Mouse (Mus musculus): ENCODE data around the gene Esr1. TPM values are rescaled to one million over a fixed set of nuclear protein-coding genes. Genes with fewer than 3 reads are reported as not detected.
A peak's percentile ranks its signal among the peaks of the same experiment; 100 is the strongest.
"Not testable (repeated sequence)": the region's sequence is repeated elsewhere in the genome, so short reads cannot be mapped to it uniquely, and the experiment has no call there.

Gene Esr1
- polyA plus RNA-seq, 1 experiment from 2014 or later = 0.32 TPM

DNA sequence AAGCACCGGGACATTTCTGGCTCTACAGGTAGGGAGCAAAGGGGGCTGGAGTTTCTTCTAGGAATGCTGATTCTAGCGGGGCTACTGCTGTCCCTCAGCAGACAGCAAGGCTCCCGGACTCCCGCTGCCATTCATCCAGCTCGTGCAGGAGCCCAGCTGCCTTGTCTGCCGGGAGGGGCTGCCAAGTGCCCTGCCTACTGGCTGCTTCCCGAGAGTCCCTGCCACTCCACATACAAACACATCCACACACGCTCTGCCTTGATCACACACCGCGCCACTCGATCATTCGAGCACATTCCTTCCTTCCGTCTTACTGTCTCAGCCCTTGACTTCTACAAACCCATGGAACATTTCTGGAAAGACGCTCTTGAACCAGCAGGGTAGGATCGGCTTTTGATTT lies 98.5 kb downstream of the Esr1 start:
- Histone ChIP-seq H3K27ac (replicated peaks) (no peak overlapping the region), H3K36me3 (replicated peaks) (no peaks in the 10 kb centered on the region), H3K4me1 (replicated peaks) (no peaks in the 10 kb centered on the region), H3K9me3 (replicated peaks) (no peaks in the 10 kb centered on the region), H3K9ac (no peak overlapping the region), H3K4me2 (no peak overlapping the region), H3K4me3 (replicated peaks) (no peak overlapping the region), H3K27me3 (peaks cover 51% of the 10 kb centered on the region)
- WGBS (ENCODE audit: insufficient replicate concordance) = 7% methylated on average over 15 of the region's 15 CpGs
- no peak for ATAC-seq (ENCODE audit: insufficient read depth)

DNA sequence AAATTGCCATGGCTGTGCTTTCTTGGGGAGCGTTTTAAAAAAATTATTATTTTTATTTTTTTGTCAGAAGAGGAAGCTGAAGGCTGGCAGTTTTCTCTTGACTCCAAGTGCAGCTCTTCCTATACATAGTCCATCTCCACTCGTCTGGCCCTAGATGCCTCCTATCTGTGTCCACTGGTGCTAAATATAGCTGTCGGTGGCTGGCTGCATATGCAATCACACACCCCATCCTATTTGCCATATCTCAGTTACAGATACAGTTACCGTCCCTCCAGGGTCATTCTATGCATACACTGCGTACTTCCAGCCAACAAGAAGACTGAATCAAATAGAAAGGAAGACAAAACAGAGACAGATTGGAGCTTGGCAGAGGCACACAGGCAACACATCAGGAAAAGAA lies 100.0 kb downstream of the Esr1 start:
- no peak overlapping the region for H3K27ac ChIP-seq (replicated peaks)
- no peaks in the 10 kb centered on the region for H3K9me3 ChIP-seq (replicated peaks)
- no peaks in the 10 kb centered on the region for H3K36me3 ChIP-seq (replicated peaks)
- no peaks in the 10 kb centered on the region for H3K4me1 ChIP-seq (replicated peaks)
- peaks cover 51% of the 10 kb centered on the region for H3K27me3 ChIP-seq
- no peak overlapping the region for H3K9ac ChIP-seq
- H3K4me2 ChIP-seq = no peak overlapping the region
- no peak overlapping the region for H3K4me3 ChIP-seq (replicated peaks)
- no peak for ATAC-seq (ENCODE audit: insufficient read depth)
- WGBS (ENCODE audit: insufficient replicate concordance) = 25% methylated on average over 5 of the region's 5 CpGs

DNA sequence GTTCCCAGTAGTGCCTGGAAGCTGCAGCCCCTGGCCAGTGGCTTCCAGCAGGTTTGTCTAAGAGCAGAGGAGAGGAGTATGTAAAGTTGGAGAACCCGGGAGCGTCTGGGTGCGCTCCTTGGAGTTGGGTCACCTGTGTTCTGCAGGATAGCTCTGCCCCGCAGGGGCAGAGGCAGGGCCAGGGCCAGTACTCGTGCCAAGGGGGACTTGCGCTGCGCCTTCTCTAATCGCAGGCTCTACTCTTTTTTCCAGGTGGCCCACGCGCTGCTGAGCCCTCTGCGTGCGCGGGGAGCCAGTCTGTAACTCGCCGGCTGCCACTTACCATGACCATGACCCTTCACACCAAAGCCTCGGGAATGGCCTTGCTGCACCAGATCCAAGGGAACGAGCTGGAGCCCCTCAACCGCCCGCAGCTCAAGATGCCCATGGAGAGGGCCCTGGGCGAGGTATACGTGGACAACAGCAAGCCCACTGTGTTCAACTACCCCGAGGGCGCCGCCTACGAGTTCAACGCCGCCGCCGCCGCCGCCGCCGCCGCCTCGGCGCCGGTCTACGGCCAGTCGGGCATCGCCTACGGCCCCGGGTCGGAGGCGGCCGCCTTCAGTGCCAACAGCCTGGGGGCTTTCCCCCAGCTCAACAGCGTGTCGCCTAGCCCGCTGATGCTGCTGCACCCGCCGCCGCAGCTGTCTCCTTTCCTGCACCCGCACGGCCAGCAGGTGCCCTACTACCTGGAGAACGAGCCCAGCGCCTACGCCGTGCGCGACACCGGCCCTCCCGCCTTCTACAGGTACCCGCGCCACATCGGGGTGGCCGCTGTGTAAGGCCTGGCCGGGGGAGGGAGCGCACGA lies 100.9 kb downstream of the Esr1 start:
- 1% methylated on average over 68 of the region's 68 CpGs for WGBS (ENCODE audit: insufficient replicate concordance)
- Histone ChIP-seq H3K9me3 (replicated peaks) (no peaks in the 10 kb centered on the region), H3K36me3 (replicated peaks) (no peaks in the 10 kb centered on the region), H3K27me3 (peaks cover 51% of the 10 kb centered on the region), H3K4me2 (peak overlapping the region; percentile 60), H3K4me3 (replicated peaks) (peak overlapping the region; percentile 26), H3K27ac (replicated peaks) (no peak overlapping the region), H3K9ac (no peak overlapping the region), H3K4me1 (replicated peaks) (no peaks in the 10 kb centered on the region)
- ATAC-seq (ENCODE audit: insufficient read depth) = no peak

DNA sequence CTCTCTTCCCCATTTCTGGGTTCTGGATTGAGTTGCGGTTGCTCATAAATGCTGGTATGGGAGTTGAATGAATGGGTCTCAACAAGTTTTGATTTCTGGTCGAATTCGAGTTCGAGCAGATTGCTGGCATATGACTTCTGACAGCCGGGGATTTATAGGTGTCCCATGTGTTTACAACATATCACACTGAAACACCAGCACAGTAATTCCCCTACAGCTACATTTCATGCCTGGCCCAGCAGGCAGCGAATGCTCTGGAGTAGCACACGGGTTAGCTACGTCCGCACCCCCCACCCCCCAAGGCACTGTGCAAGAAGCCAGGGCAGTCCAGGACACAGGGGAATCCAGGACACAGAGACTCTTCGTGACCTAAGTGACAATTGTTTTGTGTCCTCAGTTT lies 102.0 kb downstream of the Esr1 start:
- Histone ChIP-seq H3K9me3 (replicated peaks) (no peaks in the 10 kb centered on the region), H3K4me3 (replicated peaks) (no peak overlapping the region), H3K36me3 (replicated peaks) (no peaks in the 10 kb centered on the region), H3K27ac (replicated peaks) (no peak overlapping the region), H3K27me3 (peaks cover 51% of the 10 kb centered on the region), H3K9ac (no peak overlapping the region), H3K4me1 (replicated peaks) (no peaks in the 10 kb centered on the region), H3K4me2 (no peak overlapping the region)
- 57% methylated on average over 10 of the region's 10 CpGs for WGBS (ENCODE audit: insufficient replicate concordance)
- no peak for ATAC-seq (ENCODE audit: insufficient read depth)

DNA sequence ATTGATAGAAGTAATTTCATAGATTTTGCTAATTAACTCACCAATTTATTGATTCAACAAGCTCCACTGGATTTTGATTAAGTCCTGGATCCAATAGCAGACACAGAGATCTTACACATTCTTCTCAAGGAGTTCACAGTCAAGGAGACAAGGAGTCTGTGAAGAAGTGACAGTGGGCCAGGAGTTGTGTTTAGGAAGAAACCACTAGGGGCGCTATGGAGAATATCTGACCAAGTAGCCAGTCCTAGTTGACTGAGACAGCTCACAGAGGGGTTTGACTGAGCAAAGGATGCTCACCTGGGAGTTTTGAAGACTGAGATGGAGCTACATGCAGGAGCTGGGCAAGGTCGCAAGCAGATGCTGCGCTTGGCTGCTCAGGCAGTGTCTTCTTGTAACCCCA lies 113.5 kb downstream of the Esr1 start:
- no peak for ATAC-seq (ENCODE audit: insufficient read depth)
- H3K4me2 ChIP-seq = no peak overlapping the region
- no peaks in the 10 kb centered on the region for H3K9me3 ChIP-seq (replicated peaks)
- no peak overlapping the region for H3K4me3 ChIP-seq (replicated peaks)
- no peak overlapping the region for H3K27ac ChIP-seq (replicated peaks)
- no peaks in the 10 kb centered on the region for H3K36me3 ChIP-seq (replicated peaks)
- H3K4me1 ChIP-seq (replicated peaks) = no peaks in the 10 kb centered on the region
- no peak overlapping the region for H3K9ac ChIP-seq
- no peaks in the 10 kb centered on the region for H3K27me3 ChIP-seq
- WGBS (ENCODE audit: insufficient replicate concordance) = 32% methylated on average over 3 of the region's 3 CpGs

DNA sequence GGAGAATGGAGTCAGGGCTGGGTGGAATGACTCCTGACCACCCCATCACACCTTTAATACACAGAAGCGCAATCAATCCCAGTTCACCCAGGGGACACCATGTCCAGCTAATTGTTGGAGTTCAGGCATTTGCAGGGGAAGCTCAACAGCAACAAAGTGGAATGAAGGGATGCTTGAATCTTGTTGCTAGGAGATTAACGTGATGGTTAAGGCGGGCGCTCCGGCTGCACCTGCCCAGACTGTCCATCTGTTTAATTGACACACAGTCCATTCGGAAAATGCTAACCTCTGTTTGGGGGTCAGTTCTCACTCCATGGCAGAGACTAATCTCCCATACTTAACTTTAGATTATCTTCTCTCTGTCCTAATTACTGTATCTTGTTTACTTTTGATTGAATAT lies 114.7 kb downstream of the Esr1 start:
- 76% methylated on average over 6 of the region's 6 CpGs for WGBS (ENCODE audit: insufficient replicate concordance)
- H3K27ac ChIP-seq (replicated peaks) = no peak overlapping the region
- H3K36me3 ChIP-seq (replicated peaks) = no peaks in the 10 kb centered on the region
- H3K4me1 ChIP-seq (replicated peaks) = no peaks in the 10 kb centered on the region
- no peaks in the 10 kb centered on the region for H3K27me3 ChIP-seq
- no peak overlapping the region for H3K4me2 ChIP-seq
- H3K9me3 ChIP-seq (replicated peaks) = no peaks in the 10 kb centered on the region
- no peak overlapping the region for H3K9ac ChIP-seq
- H3K4me3 ChIP-seq (replicated peaks) = no peak overlapping the region
- no peak for ATAC-seq (ENCODE audit: insufficient read depth)

DNA sequence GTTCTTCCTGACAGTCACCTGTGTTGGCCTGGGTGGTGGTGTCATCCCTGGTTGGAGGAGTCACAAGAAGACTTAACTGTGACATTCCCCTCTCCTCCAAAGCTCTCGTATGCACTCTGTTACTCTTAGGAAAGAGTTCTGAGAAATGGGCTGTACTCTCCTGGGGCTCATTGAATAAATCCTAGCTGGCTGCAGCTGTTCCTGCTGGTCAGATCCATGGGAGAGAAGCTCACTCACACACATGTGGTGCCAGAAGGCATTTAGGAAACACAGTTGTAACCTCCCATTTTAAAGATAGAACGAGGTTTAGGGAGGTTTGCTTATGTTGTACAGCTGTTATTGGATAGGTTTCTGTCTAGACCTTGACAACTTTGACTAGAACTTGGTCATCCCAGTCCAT lies 120.9 kb downstream of the Esr1 start:
- H3K27me3 ChIP-seq = no peaks in the 10 kb centered on the region
- no peak overlapping the region for H3K9ac ChIP-seq
- no peak for ATAC-seq (ENCODE audit: insufficient read depth)
- 39% methylated on average over 2 of the region's 2 CpGs for WGBS (ENCODE audit: insufficient replicate concordance)
- no peak overlapping the region for H3K4me2 ChIP-seq
- no peak overlapping the region for H3K4me3 ChIP-seq (replicated peaks)
- no peaks in the 10 kb centered on the region for H3K4me1 ChIP-seq (replicated peaks)
- no peaks in the 10 kb centered on the region for H3K36me3 ChIP-seq (replicated peaks)
- no peak overlapping the region for H3K27ac ChIP-seq (replicated peaks)
- H3K9me3 ChIP-seq (replicated peaks) = no peaks in the 10 kb centered on the region

DNA sequence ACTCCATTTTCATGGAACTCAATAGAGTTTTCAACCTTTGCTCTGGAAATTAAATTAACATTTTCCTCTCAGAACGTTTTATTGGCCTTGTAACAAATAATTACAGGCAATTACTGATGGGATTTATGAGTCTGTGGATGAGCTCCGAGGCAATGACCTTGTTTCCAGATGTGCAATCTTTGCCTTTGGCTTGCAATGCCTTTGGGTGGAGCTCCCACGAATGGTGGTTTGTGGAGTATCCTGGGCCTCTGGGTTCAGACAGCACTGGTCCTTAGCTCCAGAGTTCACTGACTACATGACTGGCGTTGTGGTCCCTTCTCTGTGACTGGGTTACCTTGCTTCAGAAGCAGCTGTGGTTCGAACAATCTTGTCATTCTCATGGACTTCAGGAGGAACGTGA lies 122.6 kb downstream of the Esr1 start:
- Histone ChIP-seq H3K27me3 (no peaks in the 10 kb centered on the region), H3K27ac (replicated peaks) (no peak overlapping the region), H3K4me1 (replicated peaks) (no peaks in the 10 kb centered on the region), H3K36me3 (replicated peaks) (no peaks in the 10 kb centered on the region), H3K4me2 (no peak overlapping the region), H3K4me3 (replicated peaks) (no peak overlapping the region), H3K9ac (no peak overlapping the region), H3K9me3 (replicated peaks) (no peaks in the 10 kb centered on the region)
- 49% methylated on average over 6 of the region's 6 CpGs for WGBS (ENCODE audit: insufficient replicate concordance)
- ATAC-seq (ENCODE audit: insufficient read depth) = no peak

DNA sequence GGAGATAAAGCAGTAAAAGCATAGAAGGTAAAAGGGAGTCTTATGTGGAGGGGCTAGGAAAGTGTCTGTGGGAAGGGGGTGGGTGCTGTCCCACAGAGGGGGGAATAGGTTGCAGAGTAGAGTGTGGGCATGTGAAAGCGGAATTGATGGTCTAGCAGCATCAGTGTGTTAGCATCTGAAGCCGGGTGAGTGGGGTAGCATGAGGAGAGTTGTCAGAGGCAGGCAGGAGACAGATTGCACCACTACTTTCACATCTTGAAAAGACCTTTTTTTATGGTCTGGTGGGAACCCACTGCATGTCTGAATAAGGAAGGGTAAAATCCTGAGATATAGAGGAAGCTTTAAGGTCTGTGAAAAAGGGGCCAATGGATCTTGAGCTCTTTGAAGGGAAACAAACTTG lies 123.5 kb downstream of the Esr1 start:
- Histone ChIP-seq H3K9ac (no peak overlapping the region), H3K4me1 (replicated peaks) (no peaks in the 10 kb centered on the region), H3K36me3 (replicated peaks) (no peaks in the 10 kb centered on the region), H3K9me3 (replicated peaks) (no peaks in the 10 kb centered on the region), H3K27me3 (no peaks in the 10 kb centered on the region), H3K27ac (replicated peaks) (no peak overlapping the region), H3K4me2 (no peak overlapping the region), H3K4me3 (replicated peaks) (no peak overlapping the region)
- 72% methylated on average over 2 of the region's 2 CpGs for WGBS (ENCODE audit: insufficient replicate concordance)
- ATAC-seq (ENCODE audit: insufficient read depth) = no peak

DNA sequence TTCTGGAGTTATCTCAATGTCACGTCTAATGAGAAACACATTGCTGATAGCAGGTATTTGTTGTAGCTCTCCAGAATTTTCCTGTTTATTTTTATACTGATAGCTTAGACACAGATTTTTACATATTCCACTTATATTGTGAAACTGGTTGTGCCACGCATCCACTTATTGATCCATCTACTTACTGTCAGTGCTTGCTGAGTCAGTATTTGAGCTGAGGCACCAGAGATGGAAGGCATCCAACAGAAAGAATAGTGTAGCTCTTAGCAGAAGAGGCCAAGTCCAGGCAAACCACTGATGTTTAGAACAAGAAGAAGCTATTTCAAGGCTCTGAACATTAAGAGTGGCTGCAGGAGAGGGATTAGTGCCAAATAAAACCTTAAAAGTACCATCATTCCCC lies 126.9 kb downstream of the Esr1 start:
- 66% methylated on average over 2 of the region's 2 CpGs for WGBS (ENCODE audit: insufficient replicate concordance)
- ATAC-seq (ENCODE audit: insufficient read depth) = no peak
- no peaks in the 10 kb centered on the region for H3K27me3 ChIP-seq
- no peak overlapping the region for H3K9ac ChIP-seq
- H3K4me3 ChIP-seq (replicated peaks) = no peak overlapping the region
- H3K27ac ChIP-seq (replicated peaks) = no peak overlapping the region
- H3K36me3 ChIP-seq (replicated peaks) = no peaks in the 10 kb centered on the region
- no peaks in the 10 kb centered on the region for H3K9me3 ChIP-seq (replicated peaks)
- H3K4me1 ChIP-seq (replicated peaks) = no peaks in the 10 kb centered on the region
- no peak overlapping the region for H3K4me2 ChIP-seq

DNA sequence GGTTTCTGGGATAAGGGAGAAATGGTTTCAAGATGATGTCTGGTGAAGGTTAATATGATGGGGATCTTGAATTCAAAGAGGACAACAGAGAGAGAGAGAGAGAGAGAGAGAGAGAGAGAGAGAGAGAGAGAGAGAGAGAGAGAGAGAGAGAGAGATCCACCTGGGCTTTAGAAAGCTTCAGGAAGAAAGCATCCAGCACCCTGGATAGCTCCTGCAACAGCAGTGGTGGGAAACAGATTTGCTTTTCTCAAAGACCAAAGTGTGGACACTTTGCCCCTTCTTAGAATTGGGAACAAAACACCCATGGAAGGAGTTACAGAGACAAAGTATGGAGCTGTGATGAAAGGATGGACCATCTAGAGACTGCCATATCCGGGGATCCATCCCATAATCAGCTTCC lies 139.7 kb downstream of the Esr1 start:
- not testable (repeated sequence) for H3K36me3 ChIP-seq (replicated peaks); H3K4me2 ChIP-seq; H3K9ac ChIP-seq; H3K4me1 ChIP-seq (replicated peaks); H3K27ac ChIP-seq (replicated peaks); ATAC-seq (ENCODE audit: insufficient read depth); H3K27me3 ChIP-seq; H3K4me3 ChIP-seq (replicated peaks); H3K9me3 ChIP-seq (replicated peaks)
- WGBS (ENCODE audit: insufficient replicate concordance) = 30% methylated on average over 1 of the region's 1 CpGs

DNA sequence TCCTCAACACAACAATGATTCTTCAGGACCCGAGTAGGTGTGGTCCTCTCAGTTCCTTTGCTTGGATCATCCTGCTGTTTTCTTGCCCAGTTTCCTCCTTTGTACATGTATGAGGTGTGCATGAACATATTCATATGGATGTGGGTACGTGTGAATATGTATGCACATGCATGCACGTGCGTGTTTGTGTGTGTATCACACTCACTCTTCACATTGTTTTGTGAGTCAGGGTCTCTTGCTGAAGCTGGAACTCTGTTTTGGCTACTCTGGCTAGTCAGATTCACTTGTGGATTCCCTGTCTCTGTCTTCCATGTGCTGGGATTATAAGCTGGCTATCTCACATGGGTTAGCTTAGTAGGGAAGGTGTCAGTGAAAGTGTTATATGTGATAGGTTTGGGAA lies 141.6 kb downstream of the Esr1 start:
- Histone ChIP-seq H3K36me3 (replicated peaks) (no peaks in the 10 kb centered on the region), H3K27me3 (no peaks in the 10 kb centered on the region), H3K9me3 (replicated peaks) (no peaks in the 10 kb centered on the region), H3K4me1 (replicated peaks) (no peaks in the 10 kb centered on the region), H3K27ac (replicated peaks) (no peak overlapping the region), H3K4me3 (replicated peaks) (no peak overlapping the region), H3K9ac (no peak overlapping the region), H3K4me2 (no peak overlapping the region)
- 48% methylated on average over 4 of the region's 4 CpGs for WGBS (ENCODE audit: insufficient replicate concordance)
- ATAC-seq (ENCODE audit: insufficient read depth) = no peak
